Mouse (Mus musculus): ENCODE data around the gene Gzme. TPM values are rescaled to one million over a fixed set of nuclear protein-coding genes. Genes with fewer than 3 reads are reported as not detected.

Gene Gzme
- 0.14 TPM in 1 of 2 replicates, not detected in the other for polyA plus RNA-seq (2012; rRNA removed; ENCODE audit: low replicate concordance)

DNA sequence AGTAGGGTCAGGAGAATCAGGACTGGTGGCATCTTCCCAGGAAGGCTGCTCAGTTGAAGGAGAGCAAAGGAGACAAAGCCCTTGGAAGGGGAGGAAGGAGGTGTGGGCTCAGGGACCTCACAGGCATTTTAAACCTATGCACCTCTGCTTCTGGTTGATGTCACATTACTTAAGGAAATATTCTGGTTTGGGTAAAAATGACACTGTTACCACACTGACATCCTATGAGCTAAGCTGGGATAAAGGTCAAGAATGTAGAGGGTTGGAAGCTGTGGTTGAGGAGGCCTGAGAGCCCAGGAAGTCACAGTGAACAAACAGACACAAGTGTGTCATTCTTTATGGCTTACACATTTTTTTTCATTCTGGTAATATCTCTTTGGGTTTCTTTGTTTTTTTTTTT lies at the start of gene Gzme:
TSS of gene Gzme (minus strand) at position 101 of the 400 bp plus-strand sequence.

DNA sequence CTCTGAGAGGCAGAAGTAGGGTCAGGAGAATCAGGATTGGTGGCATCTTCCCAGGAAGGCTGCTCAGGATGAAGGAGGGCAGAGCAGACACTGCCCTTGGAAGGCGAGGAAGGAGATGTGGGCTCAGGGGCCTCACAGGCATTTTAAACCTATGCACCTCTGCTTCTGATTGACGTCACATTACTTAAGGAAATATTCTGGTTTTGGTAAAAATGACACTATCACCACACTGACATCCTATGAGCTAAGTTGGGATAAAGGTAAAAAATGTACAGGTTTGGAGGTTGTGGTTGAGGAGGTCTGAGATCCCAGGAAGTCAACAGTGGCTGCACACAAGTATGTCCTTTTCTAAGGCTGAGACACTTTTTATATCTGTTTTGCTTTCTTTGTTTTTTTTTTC lies 39.1 kb upstream of the Gzme start, which contains the start of gene Gzmg:
TSS of gene Gzmg (minus strand) at position 101 of the 400 bp plus-strand sequence.

DNA sequence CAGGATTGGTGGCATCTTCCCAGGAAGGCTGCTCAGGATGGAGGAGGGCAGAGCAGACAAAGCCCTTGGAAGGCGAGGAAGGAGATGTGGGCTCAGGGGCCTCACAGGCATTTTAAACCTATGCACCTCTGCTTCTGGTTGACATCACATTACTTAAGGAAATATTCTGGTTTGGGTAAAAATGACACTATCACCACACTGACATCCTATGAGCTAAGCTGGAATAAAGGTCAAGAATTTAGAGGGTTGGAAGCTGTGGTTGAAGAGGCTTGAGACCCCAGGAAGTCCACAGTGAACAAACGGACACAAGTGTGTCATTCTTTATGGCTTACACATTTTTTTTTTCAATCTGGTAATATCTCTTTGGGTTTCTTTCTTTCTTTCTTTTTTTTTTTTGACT lies 12.1 kb upstream of the Gzme start, which contains the start of gene Gzmd:
TSS of gene Gzmd (minus strand) at position 101 of the 400 bp plus-strand sequence.

DNA sequence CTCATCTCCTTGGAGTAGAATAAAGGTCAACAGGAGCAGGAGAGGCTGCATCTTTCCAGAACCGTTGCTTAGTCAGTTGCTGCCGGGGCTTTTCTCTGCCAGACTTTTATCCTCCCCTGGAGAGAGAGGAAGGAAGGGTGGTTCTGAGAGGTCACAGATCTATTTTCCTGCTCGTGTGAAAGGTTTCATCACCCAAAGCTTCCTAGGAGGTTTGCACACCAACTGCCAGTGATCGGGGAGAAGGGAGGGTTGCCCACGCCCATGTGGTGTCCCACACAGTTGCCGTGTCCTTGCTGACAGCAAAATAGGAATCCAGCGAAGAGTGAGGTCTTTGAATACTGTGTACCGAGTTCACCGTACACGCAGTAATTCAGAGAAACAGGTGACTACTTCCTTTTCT lies 18.0 kb downstream of the Gzme start, which contains the start of gene Ctsg:
TSS of gene Ctsg (minus strand) at position 189 of the 400 bp plus-strand sequence.

DNA sequence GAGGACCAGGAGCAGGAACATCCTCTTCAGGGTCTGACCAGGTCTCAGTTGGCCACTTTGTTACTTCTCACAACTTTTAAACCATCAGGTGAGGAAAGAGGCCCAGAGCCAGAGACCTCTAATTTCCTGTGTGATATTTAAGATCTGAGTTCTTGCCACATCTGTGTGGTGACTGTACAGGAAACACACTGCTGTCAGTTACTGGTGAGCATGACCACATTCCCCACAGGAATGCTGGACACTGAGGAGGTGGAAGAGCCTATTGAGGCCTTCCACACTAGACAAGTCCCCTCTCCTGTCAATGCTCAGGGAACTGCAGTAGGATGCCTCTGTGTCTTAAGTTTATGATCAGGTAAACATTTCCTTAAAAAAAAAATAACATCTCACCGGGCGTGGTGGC lies 35.3 kb downstream of the Gzme start, which contains the start of gene Mcpt8:
TSS of gene Mcpt8 (minus strand) at position 107 of the 400 bp plus-strand sequence.

Other genes with a start within 250 kb of the Gzme start
- 0.13 and 0.48 TPM in 2 replicates for gene Cbln3, start 236.2 kb downstream of the Gzme start, polyA plus RNA-seq (2012; rRNA removed; ENCODE audit: low replicate concordance)
- gene Khnyn, start 235.7 kb downstream of the Gzme start, polyA plus RNA-seq (2012; rRNA removed; ENCODE audit: low replicate concordance): 17.0 and 28.5 TPM in 2 replicates
- gene Sdr39u1, start 220.3 kb downstream of the Gzme start, polyA plus RNA-seq (2012; rRNA removed; ENCODE audit: low replicate concordance): 66.2 and 69.6 TPM in 2 replicates
- gene Cma1, start 175.9 kb downstream of the Gzme start, polyA plus RNA-seq (2012; rRNA removed; ENCODE audit: low replicate concordance): 2.2 and 10.2 TPM in 2 replicates
- not detected in 2 replicates for gene Cma2, start 169.6 kb downstream of the Gzme start, polyA plus RNA-seq (2012; rRNA removed; ENCODE audit: low replicate concordance)
- gene Mcpt1, start 102.7 kb downstream of the Gzme start, polyA plus RNA-seq (2012; rRNA removed; ENCODE audit: low replicate concordance): not detected in 2 replicates
- gene Mcpt9, start 90.1 kb downstream of the Gzme start, polyA plus RNA-seq (2012; rRNA removed; ENCODE audit: low replicate concordance): not detected in 2 replicates
- gene Mcpt2, start 78.6 kb downstream of the Gzme start, polyA plus RNA-seq (2012; rRNA removed; ENCODE audit: low replicate concordance): not detected in 2 replicates
- gene Mcpt4, start 58.3 kb downstream of the Gzme start, polyA plus RNA-seq (2012; rRNA removed; ENCODE audit: low replicate concordance): 1.1 and 8.6 TPM in 2 replicates
- not detected in 2 replicates for gene Mcpt8, start 35.4 kb downstream of the Gzme start, polyA plus RNA-seq (2012; rRNA removed; ENCODE audit: low replicate concordance)
- gene Ctsg, start 18.1 kb downstream of the Gzme start, polyA plus RNA-seq (2012; rRNA removed; ENCODE audit: low replicate concordance): not detected in 2 replicates
- gene Gzmd, start 12.0 kb upstream of the Gzme start, polyA plus RNA-seq (2012; rRNA removed; ENCODE audit: low replicate concordance): 0.86 TPM in 1 of 2 replicates, not detected in the other
- gene Gzmg, start 39.0 kb upstream of the Gzme start, polyA plus RNA-seq (2012; rRNA removed; ENCODE audit: low replicate concordance): not detected in 2 replicates
- gene Gzmn, start 54.0 kb upstream of the Gzme start, polyA plus RNA-seq (2012; rRNA removed; ENCODE audit: low replicate concordance): not detected in 2 replicates
- 1.1 TPM in 1 of 2 replicates, not detected in the other for gene Gzmf, start 90.8 kb upstream of the Gzme start, polyA plus RNA-seq (2012; rRNA removed; ENCODE audit: low replicate concordance)
- gene Gzmc, start 114.0 kb upstream of the Gzme start, polyA plus RNA-seq (2012; rRNA removed; ENCODE audit: low replicate concordance): 5.1 TPM in 1 of 2 replicates, not detected in the other
- 1.1 and 10.4 TPM in 2 replicates for gene Gzmb, start 141.6 kb upstream of the Gzme start, polyA plus RNA-seq (2012; rRNA removed; ENCODE audit: low replicate concordance)
- gene Atp12a, start 244.4 kb upstream of the Gzme start, polyA plus RNA-seq (2012; rRNA removed; ENCODE audit: low replicate concordance): 4.3 TPM in 1 of 2 replicates, not detected in the other

Measured in subcutaneous adipose tissue, adult 2 months (tissue).